Mouse (Mus musculus): ENCODE measurements around the gene Eps8l2. TPM values are rescaled to one million over a fixed set of nuclear protein-coding genes. Genes with fewer than 3 reads are reported as not detected.

The Eps8l2 gene
- polyA plus RNA-seq, 1 experiment, result 25.4 TPM

- TF ChIP-seq CTCF (IDR thresholded peaks at IDR 0.05; ENCODE audit: borderline replicate concordance, control insufficient read depth, extremely low read depth, insufficient read depth, low read length, poor library complexity) (no peak), POLR2A (IDR thresholded peaks at IDR 0.05; ENCODE audit: control insufficient read depth, extremely low read depth, insufficient read depth, low read length, poor library complexity) (no peak)
- 64% methylated on average over 4 of the region's 4 CpGs for WGBS
- Histone ChIP-seq H3K4me1 (replicated peaks; ENCODE audit: control insufficient read depth, insufficient read depth, low read length) (no peaks in the 10 kb centered on the region), H3K27ac (ENCODE audit: control insufficient read depth, insufficient read depth, low read length) (no peak overlapping the region), H3K36me3 (ENCODE audit: control insufficient read depth, insufficient read depth, low read length) (no peaks in the 10 kb centered on the region), H3K27me3 (ENCODE audit: control insufficient read depth, insufficient read depth, low read length) (no peaks in the 10 kb centered on the region), H3K4me3 (ENCODE audit: control insufficient read depth, insufficient read depth, low read length) (no peak overlapping the region)
- DNase-seq, result no peak
Measured at GRCm38 (mm10) chr7:141381068-141381835, 42.6 kb downstream of the Eps8l2 start.

GRCm38 (mm10) chr7:141387807-141388486, 49.3 kb downstream of the Eps8l2 start:
- H3K36me3 ChIP-seq (ENCODE audit: control insufficient read depth, insufficient read depth, low read length), result no peaks in the 10 kb centered on the region
- no peak for DNase-seq
- WGBS, result 37% methylated on average over 2 of the region's 2 CpGs
- TF ChIP-seq CTCF (IDR thresholded peaks at IDR 0.05; ENCODE audit: borderline replicate concordance, control insufficient read depth, extremely low read depth, insufficient read depth, low read length, poor library complexity) (no peak), POLR2A (IDR thresholded peaks at IDR 0.05; ENCODE audit: control insufficient read depth, extremely low read depth, insufficient read depth, low read length, poor library complexity) (no peak)
- H3K27ac ChIP-seq (ENCODE audit: control insufficient read depth, insufficient read depth, low read length), result no peak overlapping the region
- H3K4me1 ChIP-seq (replicated peaks; ENCODE audit: control insufficient read depth, insufficient read depth, low read length), result peaks cover 6% of the 10 kb centered on the region
- no peak overlapping the region for H3K4me3 ChIP-seq (ENCODE audit: control insufficient read depth, insufficient read depth, low read length)
- H3K27me3 ChIP-seq (ENCODE audit: control insufficient read depth, insufficient read depth, low read length), result no peaks in the 10 kb centered on the region

- TF ChIP-seq POLR2A (IDR thresholded peaks at IDR 0.05; ENCODE audit: control insufficient read depth, extremely low read depth, insufficient read depth, low read length, poor library complexity), result no peak
- no peaks in the 10 kb centered on the region for H3K27me3 ChIP-seq (ENCODE audit: control insufficient read depth, insufficient read depth, low read length)
- no peaks in the 10 kb centered on the region for H3K36me3 ChIP-seq (ENCODE audit: control insufficient read depth, insufficient read depth, low read length)
- 79% methylated on average over 3 of the region's 3 CpGs for WGBS
- no peak overlapping the region for H3K4me3 ChIP-seq (ENCODE audit: control insufficient read depth, insufficient read depth, low read length)
- DNase-seq, result no peak
- H3K4me1 ChIP-seq (replicated peaks; ENCODE audit: control insufficient read depth, insufficient read depth, low read length), result peaks cover 8% of the 10 kb centered on the region
- H3K27ac ChIP-seq (ENCODE audit: control insufficient read depth, insufficient read depth, low read length), result no peak overlapping the region
Measured at GRCm38 (mm10) chr7:141388487-141389109, 49.9 kb downstream of the Eps8l2 start.

GRCm38 (mm10) chr7:141390326-141391259, 51.9 kb downstream of the Eps8l2 start:
- Histone ChIP-seq H3K4me1 (replicated peaks; ENCODE audit: control insufficient read depth, insufficient read depth, low read length) (peaks cover 8% of the 10 kb centered on the region), H3K27me3 (ENCODE audit: control insufficient read depth, insufficient read depth, low read length) (no peaks in the 10 kb centered on the region), H3K36me3 (ENCODE audit: control insufficient read depth, insufficient read depth, low read length) (no peaks in the 10 kb centered on the region; the same call in 1 of the 2 replicates), H3K4me3 (ENCODE audit: control insufficient read depth, insufficient read depth, low read length) (no peak overlapping the region), H3K27ac (ENCODE audit: control insufficient read depth, insufficient read depth, low read length) (no peak overlapping the region)
- TF ChIP-seq CTCF (IDR thresholded peaks at IDR 0.05; ENCODE audit: borderline replicate concordance, control insufficient read depth, extremely low read depth, insufficient read depth, low read length, poor library complexity), result no peak
- no peak for TF ChIP-seq POLR2A (IDR thresholded peaks at IDR 0.05; ENCODE audit: control insufficient read depth, extremely low read depth, insufficient read depth, low read length, poor library complexity)
- no peak for DNase-seq
- WGBS, result 91% methylated on average over 9 of the region's 9 CpGs

DNA sequence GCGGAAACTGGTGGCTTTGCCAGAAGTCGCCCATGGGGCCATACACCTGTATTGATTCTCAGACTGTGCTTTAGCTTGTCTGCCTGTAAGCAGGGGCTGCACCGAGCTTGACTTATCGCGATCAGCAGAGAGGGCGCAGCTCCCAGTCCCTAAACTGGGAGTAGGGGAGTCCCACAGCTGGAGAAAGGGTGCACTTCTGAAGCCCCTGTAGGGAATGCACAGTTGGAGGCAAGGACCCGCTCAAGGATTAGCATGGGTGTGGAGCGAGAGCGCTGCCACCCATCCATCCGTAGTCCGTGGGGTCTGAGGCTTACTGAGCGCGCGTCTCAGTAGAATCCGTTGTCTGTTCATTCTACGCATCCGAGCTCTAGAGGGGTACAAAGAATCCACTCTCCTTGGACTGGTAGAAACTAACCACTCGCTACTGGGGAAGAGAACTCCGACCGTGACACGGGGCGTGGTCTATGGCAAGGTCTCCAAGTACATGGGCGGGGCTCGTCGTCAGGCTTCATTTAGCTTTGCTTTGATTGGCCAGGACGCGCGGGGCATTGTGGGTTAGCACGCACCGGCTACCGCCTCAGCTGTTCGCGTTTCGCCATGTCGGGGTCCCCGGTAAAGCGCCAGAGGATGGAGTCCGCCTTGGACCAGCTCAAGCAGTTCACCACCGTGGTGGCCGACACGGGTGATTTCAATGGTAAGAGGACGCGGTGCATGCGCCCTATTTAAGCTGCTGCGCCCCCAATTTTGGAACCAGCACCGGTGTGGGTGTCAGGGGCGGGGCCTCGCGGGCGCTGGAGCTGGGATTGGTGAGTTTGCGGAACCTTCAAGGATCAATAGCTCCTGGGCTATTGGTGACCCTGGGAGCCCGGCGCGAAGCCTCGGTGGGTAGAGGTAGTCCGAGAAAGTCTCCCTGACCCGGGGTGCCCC, 53.2 kb downstream of the Eps8l2 start, which contains the start of gene Taldo1:
Taldo1 (plus strand) TSS at position 575 of the 927 bp plus-strand sequence.
- Histone ChIP-seq H3K27ac (ENCODE audit: control insufficient read depth, insufficient read depth, low read length) (peak within 1 kb of the TSS; percentile 8; the same call in 1 of the 2 replicates), H3K36me3 (ENCODE audit: control insufficient read depth, insufficient read depth, low read length) (peaks cover 9% of the 10 kb centered on the region; the same call in 1 of the 2 replicates), H3K27me3 (ENCODE audit: control insufficient read depth, insufficient read depth, low read length) (no peaks in the 10 kb centered on the region), H3K4me1 (replicated peaks; ENCODE audit: control insufficient read depth, insufficient read depth, low read length) (peaks cover 8% of the 10 kb centered on the region), H3K4me3 (ENCODE audit: control insufficient read depth, insufficient read depth, low read length) (peak within 1 kb of the TSS; percentile 81)
- peak; percentile 99 for DNase-seq
- under 1% methylated on average over 57 of the region's 57 CpGs for WGBS
- TF ChIP-seq CTCF (IDR thresholded peaks at IDR 0.05; ENCODE audit: borderline replicate concordance, control insufficient read depth, extremely low read depth, insufficient read depth, low read length, poor library complexity), result no peak
- TF ChIP-seq POLR2A (IDR thresholded peaks at IDR 0.05; ENCODE audit: control insufficient read depth, extremely low read depth, insufficient read depth, low read length, poor library complexity), result peak; percentile 67; the same call in 1 of the 2 replicates
